Mouse (Mus musculus) kidney, adult 2 months (tissue): ENCODE measurements at regions not wholly inside any gene's neighbourhood (a gene's known extent, or its start where the extent isn't known, plus 50 kb on each side); places are given as distances from the start of the nearest gene placed in this dataset.

Experiments
- DNase-seq: peaks from one replicate; pipeline ENCODE4 v3.0.0; 2021
- H3K27ac ChIP-seq: fragments of 200-500 bp; 2 replicates; pipeline ENCODE4 v1.5.1; 2012; ENCODE audit warnings: low read depth, low read length, control low read depth, inconsistent platforms; ENCODE audit not compliant: insufficient read depth
- H3K27me3 ChIP-seq: fragments of 200-500 bp; replicated peaks from 2 replicates; pipeline ENCODE4 v1.6.1; 2012; ENCODE audit warnings: mild to moderate bottlenecking, moderate library complexity, low read length, inconsistent platforms; ENCODE audit not compliant: control insufficient read depth, insufficient read depth
- H3K36me3 ChIP-seq: fragments of 200-500 bp; 2 replicates; pipeline ENCODE4 v1.6.1; 2012; ENCODE audit warnings: mild to moderate bottlenecking, moderate library complexity, low read length, inconsistent platforms; ENCODE audit not compliant: control insufficient read depth, insufficient read depth
- H3K4me1 ChIP-seq: fragments of 200-500 bp; 2 replicates; pipeline ENCODE4 v1.6.1; 2011; ENCODE audit warnings: low read length; ENCODE audit not compliant: control insufficient read depth, insufficient read depth
- H3K4me3 ChIP-seq: fragments of 200-500 bp; 2 replicates; pipeline ENCODE4 v1.5.1; 2011; ENCODE audit warnings: mild to moderate bottlenecking, low read depth, low read length, control low read depth; ENCODE audit not compliant: insufficient read depth
- CTCF ChIP-seq: fragments of 200-500 bp; conservative IDR thresholded peaks from 2 replicates; pipeline ENCODE4 v1.5.1; 2011; ENCODE audit warnings: low read depth, mild to moderate bottlenecking, control low read depth, low read length, moderate library complexity, mixed read lengths; ENCODE audit not compliant: insufficient read depth, insufficient read length
- POLR2A ChIP-seq: fragments of 200-500 bp; IDR thresholded peaks from one replicate; pipeline ENCODE4 v1.6.1; 2011; ENCODE audit warnings: low read depth, low read length, control low read depth
- WGBS: fragments of 180-500 bp; shearing (Covaris S2); methylation state at CpG from one replicate; pipeline ENCODE4 v1.1.7; 2018; 5-methylcytosine and 5-hydroxymethylcytosine counted together

DNA sequence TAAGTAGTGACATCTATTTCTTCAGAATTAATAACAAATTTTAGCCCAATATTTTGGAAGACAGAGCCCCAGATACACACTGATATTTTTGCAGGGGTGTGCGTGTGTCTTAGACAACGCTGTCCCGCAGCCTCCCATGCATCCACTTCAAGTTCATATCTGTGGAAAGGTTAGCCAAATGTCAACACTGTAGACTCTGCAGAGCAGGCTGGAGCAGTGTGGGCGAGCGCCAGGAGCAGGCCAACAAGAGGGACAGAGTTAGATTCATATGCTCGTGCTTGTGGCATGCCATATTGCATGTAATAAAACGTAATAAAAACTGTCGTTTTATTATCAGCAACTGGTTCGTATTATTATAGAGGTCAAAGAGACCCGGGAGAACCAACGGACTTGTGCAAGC, 57.3 kb upstream of the Rxfp2 start:
- WGBS: 75% methylated on average over 11 of the region's 11 CpGs
- no peak overlapping the region for H3K4me3 ChIP-seq
- H3K4me1 ChIP-seq: no peaks in the 10 kb centered on the region
- H3K27ac ChIP-seq: no peak overlapping the region
- no peaks in the 10 kb centered on the region for H3K36me3 ChIP-seq
- no peaks in the 10 kb centered on the region for H3K27me3 ChIP-seq
- DNase-seq: no peak
- no peak for TF ChIP-seq POLR2A
- no peak for TF ChIP-seq CTCF

DNA sequence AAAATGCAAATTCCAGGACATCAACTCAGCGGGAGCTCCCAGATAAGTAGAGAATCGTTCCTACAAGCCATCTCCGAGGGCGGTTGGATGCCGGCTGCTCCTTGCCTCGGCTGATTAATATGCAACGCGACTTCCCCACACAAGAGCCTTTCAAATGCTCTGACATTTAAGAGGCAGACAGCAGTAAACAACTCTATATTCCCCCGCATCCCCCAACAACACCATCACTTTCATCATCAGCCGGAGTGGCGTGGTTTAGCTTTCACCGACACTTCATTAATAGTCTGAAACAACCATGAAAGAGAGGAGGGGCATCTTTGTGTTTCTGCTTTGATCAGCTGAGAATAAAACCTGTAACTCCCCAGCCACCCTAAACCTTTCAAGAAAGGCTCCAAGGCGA, 53.7 kb upstream of the Rxfp2 start:
- Histone ChIP-seq H3K27ac (no peak overlapping the region), H3K4me3 (no peak overlapping the region), H3K4me1 (no peaks in the 10 kb centered on the region), H3K27me3 (no peaks in the 10 kb centered on the region), H3K36me3 (no peaks in the 10 kb centered on the region)
- DNase-seq: no peak
- TF ChIP-seq POLR2A (no peak), CTCF (no peak)
- 13% methylated on average over 13 of the region's 13 CpGs for WGBS
